Mouse (Mus musculus): ENCODE data around the gene 4930455H04Rik. TPM values are rescaled to one million over a fixed set of nuclear protein-coding genes. Genes with fewer than 3 reads are reported as not detected.
A peak's percentile ranks its signal among the peaks of the same experiment; 100 is the strongest.

Gene 4930455H04Rik
- polyA plus RNA-seq, 1 experiment = 0.41 TPM

- H3K27ac ChIP-seq (ENCODE audit: control insufficient read depth, insufficient read depth, low read depth, low read length) = no peak overlapping the region
- H3K27me3 ChIP-seq (ENCODE audit: control insufficient read depth, insufficient read depth, low read length) = no peaks in the 10 kb centered on the region
- H3K36me3 ChIP-seq (ENCODE audit: control insufficient read depth, insufficient read depth, low read length) = no peaks in the 10 kb centered on the region
- no peak for TF ChIP-seq POLR2A (IDR thresholded peaks at IDR 0.05; ENCODE audit: control insufficient read depth, low read depth, low read length)
- TF ChIP-seq CTCF (IDR thresholded peaks at IDR 0.05; ENCODE audit: control insufficient read depth, insufficient read depth, insufficient replicate concordance, low read depth, low read length) = no peak
- no peaks in the 10 kb centered on the region for H3K4me1 ChIP-seq (ENCODE audit: control insufficient read depth, insufficient read depth, low read length)
- H3K4me3 ChIP-seq (ENCODE audit: control insufficient read depth, low read depth, low read length) = no peak overlapping the region
Measured at GRCm38 (mm10) chr3:116953366-116953765, 14.7 kb upstream of the 4930455H04Rik start.

- H3K27me3 ChIP-seq (ENCODE audit: control insufficient read depth, insufficient read depth, low read length) = no peaks in the 10 kb centered on the region
- H3K27ac ChIP-seq (ENCODE audit: control insufficient read depth, insufficient read depth, low read depth, low read length) = no peak overlapping the region
- no peaks in the 10 kb centered on the region for H3K36me3 ChIP-seq (ENCODE audit: control insufficient read depth, insufficient read depth, low read length)
- no peak overlapping the region for H3K4me3 ChIP-seq (ENCODE audit: control insufficient read depth, low read depth, low read length)
- TF ChIP-seq POLR2A (IDR thresholded peaks at IDR 0.05; ENCODE audit: control insufficient read depth, low read depth, low read length) = no peak
- TF ChIP-seq CTCF (IDR thresholded peaks at IDR 0.05; ENCODE audit: control insufficient read depth, insufficient read depth, insufficient replicate concordance, low read depth, low read length) = no peak
- H3K4me1 ChIP-seq (ENCODE audit: control insufficient read depth, insufficient read depth, low read length) = no peaks in the 10 kb centered on the region
Measured at GRCm38 (mm10) chr3:116955061-116955460, 13.0 kb upstream of the 4930455H04Rik start.

GRCm38 (mm10) chr3:116960414-116960813 is 7.7 kb upstream of the 4930455H04Rik start:
- Histone ChIP-seq H3K27me3 (ENCODE audit: control insufficient read depth, insufficient read depth, low read length) (no peaks in the 10 kb centered on the region), H3K27ac (ENCODE audit: control insufficient read depth, insufficient read depth, low read depth, low read length) (no peak overlapping the region), H3K36me3 (ENCODE audit: control insufficient read depth, insufficient read depth, low read length) (no peaks in the 10 kb centered on the region), H3K4me1 (ENCODE audit: control insufficient read depth, insufficient read depth, low read length) (peaks cover 2% of the 10 kb centered on the region), H3K4me3 (ENCODE audit: control insufficient read depth, low read depth, low read length) (no peak overlapping the region)
- TF ChIP-seq CTCF (IDR thresholded peaks at IDR 0.05; ENCODE audit: control insufficient read depth, insufficient read depth, insufficient replicate concordance, low read depth, low read length) (no peak), POLR2A (IDR thresholded peaks at IDR 0.05; ENCODE audit: control insufficient read depth, low read depth, low read length) (no peak)

GRCm38 (mm10) chr3:116961354-116962142 is 6.5 kb upstream of the 4930455H04Rik start:
- H3K27ac ChIP-seq (ENCODE audit: control insufficient read depth, insufficient read depth, low read depth, low read length) = peak overlapping the region; percentile 83
- TF ChIP-seq POLR2A (IDR thresholded peaks at IDR 0.05; ENCODE audit: control insufficient read depth, low read depth, low read length) (peak; percentile 69), CTCF (IDR thresholded peaks at IDR 0.05; ENCODE audit: control insufficient read depth, insufficient read depth, insufficient replicate concordance, low read depth, low read length) (no peak)
- no peaks in the 10 kb centered on the region for H3K27me3 ChIP-seq (ENCODE audit: control insufficient read depth, insufficient read depth, low read length)
- H3K36me3 ChIP-seq (ENCODE audit: control insufficient read depth, insufficient read depth, low read length) = no peaks in the 10 kb centered on the region
- H3K4me1 ChIP-seq (ENCODE audit: control insufficient read depth, insufficient read depth, low read length) = peaks cover 2% of the 10 kb centered on the region
- H3K4me3 ChIP-seq (ENCODE audit: control insufficient read depth, low read depth, low read length) = peak overlapping the region; percentile 74

GRCm38 (mm10) chr3:116963213-116963612 is 4.9 kb upstream of the 4930455H04Rik start:
- Histone ChIP-seq H3K4me1 (ENCODE audit: control insufficient read depth, insufficient read depth, low read length) (peaks cover 3% of the 10 kb centered on the region), H3K27me3 (ENCODE audit: control insufficient read depth, insufficient read depth, low read length) (no peaks in the 10 kb centered on the region), H3K4me3 (ENCODE audit: control insufficient read depth, low read depth, low read length) (no peak overlapping the region), H3K27ac (ENCODE audit: control insufficient read depth, insufficient read depth, low read depth, low read length) (no peak overlapping the region), H3K36me3 (ENCODE audit: control insufficient read depth, insufficient read depth, low read length) (no peaks in the 10 kb centered on the region)
- no peak for TF ChIP-seq CTCF (IDR thresholded peaks at IDR 0.05; ENCODE audit: control insufficient read depth, insufficient read depth, insufficient replicate concordance, low read depth, low read length)
- TF ChIP-seq POLR2A (IDR thresholded peaks at IDR 0.05; ENCODE audit: control insufficient read depth, low read depth, low read length) = no peak

- Histone ChIP-seq H3K27me3 (ENCODE audit: control insufficient read depth, insufficient read depth, low read length) (no peaks in the 10 kb centered on the region), H3K4me3 (ENCODE audit: control insufficient read depth, low read depth, low read length) (no peak overlapping the region), H3K27ac (ENCODE audit: control insufficient read depth, insufficient read depth, low read depth, low read length) (no peak overlapping the region), H3K4me1 (ENCODE audit: control insufficient read depth, insufficient read depth, low read length) (peaks cover 5% of the 10 kb centered on the region), H3K36me3 (ENCODE audit: control insufficient read depth, insufficient read depth, low read length) (no peaks in the 10 kb centered on the region)
- no peak for TF ChIP-seq CTCF (IDR thresholded peaks at IDR 0.05; ENCODE audit: control insufficient read depth, insufficient read depth, insufficient replicate concordance, low read depth, low read length)
- no peak for TF ChIP-seq POLR2A (IDR thresholded peaks at IDR 0.05; ENCODE audit: control insufficient read depth, low read depth, low read length)
Measured at GRCm38 (mm10) chr3:116964426-116964825, 3.6 kb upstream of the 4930455H04Rik start.

GRCm38 (mm10) chr3:116966225-116966624 is 1.8 kb upstream of the 4930455H04Rik start:
- H3K36me3 ChIP-seq (ENCODE audit: control insufficient read depth, insufficient read depth, low read length) = no peaks in the 10 kb centered on the region
- TF ChIP-seq CTCF (IDR thresholded peaks at IDR 0.05; ENCODE audit: control insufficient read depth, insufficient read depth, insufficient replicate concordance, low read depth, low read length) (peak; percentile 30; the same call in 1 of the 2 replicates), POLR2A (IDR thresholded peaks at IDR 0.05; ENCODE audit: control insufficient read depth, low read depth, low read length) (no peak)
- no peak overlapping the region for H3K27ac ChIP-seq (ENCODE audit: control insufficient read depth, insufficient read depth, low read depth, low read length)
- H3K4me1 ChIP-seq (ENCODE audit: control insufficient read depth, insufficient read depth, low read length) = peaks cover 5% of the 10 kb centered on the region
- no peaks in the 10 kb centered on the region for H3K27me3 ChIP-seq (ENCODE audit: control insufficient read depth, insufficient read depth, low read length)
- H3K4me3 ChIP-seq (ENCODE audit: control insufficient read depth, low read depth, low read length) = no peak overlapping the region

Measured in testis, adult 2 months (tissue).